In the genomic region with DNA sequence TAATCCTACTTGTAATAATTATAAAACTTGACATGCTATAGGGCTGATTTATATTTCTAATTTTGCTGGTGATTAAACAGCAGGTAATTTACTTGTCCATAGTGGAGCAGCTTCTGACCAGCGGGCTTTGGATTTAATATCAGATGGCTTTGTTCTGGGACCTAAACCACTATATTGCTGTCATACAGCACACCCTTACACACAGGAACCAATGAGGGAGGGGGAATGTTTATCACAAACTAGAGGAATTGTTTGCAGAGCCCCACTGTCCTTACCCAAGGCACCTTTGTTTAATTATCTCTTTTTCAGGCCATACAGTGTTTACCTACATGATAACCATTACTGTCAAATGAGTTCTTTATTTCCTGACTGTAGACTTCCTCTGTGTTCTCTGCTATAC, we compare ENCODE assay signal across 22 mouse cellular contexts.
DNase-seq lines count a peak whose midpoint lies in the region; ATAC-seq lines count a peak whose summit lies in the region.
"Had no signal": no experiment of that assay in that cellular context is flagged by ENCODE, and none has a peak within 500 bp of the region (broad histone marks: within the 10 kb centered on the region; RNA-seq: fewer than 3 reads in every experiment).

No protein-coding gene starts in this region.

- no peak overlapping the region for H3K27ac ChIP-seq in midbrain, embryonic 11.5 days (ENCODE audit: low read depth, low read length)
- H3K27ac ChIP-seq in midbrain, embryonic 13.5 days = no peak overlapping the region
- H3K27ac ChIP-seq in neural tube, embryonic 14.5 days (ENCODE audit: low read depth, low read length) = no peak overlapping the region
- peak overlapping the region; percentile 3 for H3K27ac ChIP-seq in neural tube, embryonic 15.5 days (replicated peaks)
- no peak overlapping the region for H3K27ac ChIP-seq in heart, embryonic 10.5 days
- H3K27ac ChIP-seq: embryonic facial prominence, embryonic 13.5 days; embryonic facial prominence, embryonic 15.5 days; forebrain, embryonic 10.5 days; forebrain, embryonic 13.5 days; forebrain, embryonic 15.5 days had no signal

- DNase-seq in midbrain, embryonic 11.5 days (ENCODE audit: low spot score, missing footprints) = peak; percentile 45
- DNase-seq in heart, embryonic 10.5 days (ENCODE audit: low spot score) = no peak
- DNase-seq: adrenal gland, adult 2 months; adrenal gland, postnatal 10 days; adrenal gland, postnatal 25 days; cerebellum, adult 11 months; cerebellum, adult 18-20 months; cerebellum, adult 8-10 months; cerebellum, adult 9-11 months; cerebellum, postnatal 14 days; cerebellum, postnatal 36 days; embryo, embryonic 11 days; forebrain, postnatal 0 days had no signal

- H3K36me3 ChIP-seq in midbrain, embryonic 11.5 days (ENCODE audit: control insufficient read depth, insufficient read depth, low read length) = no peaks in the 10 kb centered on the region
- H3K36me3 ChIP-seq in midbrain, embryonic 13.5 days = no peaks in the 10 kb centered on the region
- no peaks in the 10 kb centered on the region for H3K36me3 ChIP-seq in neural tube, embryonic 14.5 days (ENCODE audit: control insufficient read depth, insufficient read depth, low read length)
- no peaks in the 10 kb centered on the region for H3K36me3 ChIP-seq in neural tube, embryonic 15.5 days
- H3K36me3 ChIP-seq in heart, embryonic 10.5 days = no peaks in the 10 kb centered on the region
- H3K36me3 ChIP-seq: embryonic facial prominence, embryonic 13.5 days; embryonic facial prominence, embryonic 15.5 days; forebrain, embryonic 10.5 days; forebrain, embryonic 15.5 days had no signal

- ATAC-seq in midbrain, embryonic 11.5 days (ENCODE audit: low FRiP score) = no peak
- no peak for ATAC-seq in midbrain, embryonic 13.5 days
- peak; percentile 62; the same call in 1 of the 2 replicates for ATAC-seq in neural tube, embryonic 14.5 days (ENCODE audit: low read depth)
- ATAC-seq in neural tube, embryonic 15.5 days (ENCODE audit: low FRiP score) = peak; percentile 52
- ATAC-seq: forebrain, embryonic 13.5 days; forebrain, embryonic 15.5 days; forebrain, postnatal 0 days had no signal

- no peaks in the 10 kb centered on the region; the same call in 1 of the 2 replicates for H3K4me1 ChIP-seq in midbrain, embryonic 11.5 days (ENCODE audit: control insufficient read depth, insufficient read depth, low read length)
- H3K4me1 ChIP-seq in midbrain, embryonic 13.5 days (replicated peaks) = peaks cover 7% of the 10 kb centered on the region; the same call in 1 of the 2 replicates
- peaks cover 4% of the 10 kb centered on the region for H3K4me1 ChIP-seq in neural tube, embryonic 14.5 days (ENCODE audit: control insufficient read depth, insufficient read depth, low read length)
- H3K4me1 ChIP-seq in neural tube, embryonic 15.5 days = peaks cover 8% of the 10 kb centered on the region
- peaks cover 4% of the 10 kb centered on the region; the same call in 1 of the 2 replicates for H3K4me1 ChIP-seq in heart, embryonic 10.5 days
- H3K4me1 ChIP-seq: embryonic facial prominence, embryonic 13.5 days; embryonic facial prominence, embryonic 15.5 days; forebrain, embryonic 13.5 days had no signal

- no peak overlapping the region for H3K4me2 ChIP-seq in midbrain, embryonic 11.5 days
- no peak overlapping the region for H3K4me2 ChIP-seq in midbrain, embryonic 13.5 days (replicated peaks)
- H3K4me2 ChIP-seq in neural tube, embryonic 14.5 days (ENCODE audit: low read depth, low read length) = no peak overlapping the region
- no peak overlapping the region for H3K4me2 ChIP-seq in neural tube, embryonic 15.5 days
- H3K4me2 ChIP-seq: embryonic facial prominence, embryonic 13.5 days; embryonic facial prominence, embryonic 15.5 days; forebrain, embryonic 13.5 days; forebrain, embryonic 15.5 days had no signal

- WGBS in midbrain, embryonic 11.5 days = 86% methylated on average over 1 of the region's 1 CpGs
- 86% methylated on average over 1 of the region's 1 CpGs for WGBS in midbrain, embryonic 13.5 days
- 55% methylated on average over 1 of the region's 1 CpGs for WGBS in neural tube, embryonic 14.5 days
- WGBS in neural tube, embryonic 15.5 days = 48% methylated on average over 1 of the region's 1 CpGs
- 79% methylated on average over 1 of the region's 1 CpGs for WGBS in heart, embryonic 10.5 days

- no peaks in the 10 kb centered on the region for H3K9me3 ChIP-seq in midbrain, embryonic 11.5 days (ENCODE audit: control insufficient read depth, low read length)
- H3K9me3 ChIP-seq in midbrain, embryonic 13.5 days = no peaks in the 10 kb centered on the region
- no peaks in the 10 kb centered on the region for H3K9me3 ChIP-seq in neural tube, embryonic 14.5 days (ENCODE audit: control insufficient read depth, low read length)
- no peaks in the 10 kb centered on the region for H3K9me3 ChIP-seq in neural tube, embryonic 15.5 days (replicated peaks)
- H3K9me3 ChIP-seq in heart, embryonic 10.5 days = no peaks in the 10 kb centered on the region
- H3K9me3 ChIP-seq: embryonic facial prominence, embryonic 13.5 days; embryonic facial prominence, embryonic 15.5 days; forebrain, embryonic 10.5 days; forebrain, embryonic 13.5 days; forebrain, embryonic 15.5 days had no signal

- H3K4me3 ChIP-seq in midbrain, embryonic 11.5 days (ENCODE audit: low read depth, low read length) = no peak overlapping the region
- H3K4me3 ChIP-seq in midbrain, embryonic 13.5 days (replicated peaks) = no peak overlapping the region
- H3K4me3 ChIP-seq in neural tube, embryonic 14.5 days (ENCODE audit: low read depth, low read length) = no peak overlapping the region
- H3K4me3 ChIP-seq in neural tube, embryonic 15.5 days (replicated peaks) = no peak overlapping the region
- H3K4me3 ChIP-seq in heart, embryonic 10.5 days = no peak overlapping the region
- H3K4me3 ChIP-seq: embryonic facial prominence, embryonic 13.5 days; embryonic facial prominence, embryonic 15.5 days; erythroblast, embryonic 14.5 days; forebrain, embryonic 10.5 days; forebrain, embryonic 13.5 days; forebrain, embryonic 15.5 days had no signal

- H3K9ac ChIP-seq in midbrain, embryonic 11.5 days (ENCODE audit: low read length) = no peak overlapping the region
- no peak overlapping the region for H3K9ac ChIP-seq in midbrain, embryonic 13.5 days (replicated peaks)
- H3K9ac ChIP-seq in neural tube, embryonic 14.5 days (replicated peaks; ENCODE audit: low read depth, low read length) = no peak overlapping the region
- no peak overlapping the region for H3K9ac ChIP-seq in neural tube, embryonic 15.5 days (replicated peaks)
- H3K9ac ChIP-seq: embryonic facial prominence, embryonic 13.5 days; embryonic facial prominence, embryonic 15.5 days; forebrain, embryonic 13.5 days; forebrain, embryonic 15.5 days; forebrain, postnatal 0 days had no signal

- H3K27me3 ChIP-seq in midbrain, embryonic 11.5 days (ENCODE audit: control insufficient read depth, insufficient read depth, low read length) = 0 out of 2 replicates have a peak, but pooled peaks cover 3% of the 10 kb centered on the region
- peaks cover 8% of the 10 kb centered on the region for H3K27me3 ChIP-seq in midbrain, embryonic 13.5 days
- no peaks in the 10 kb centered on the region for H3K27me3 ChIP-seq in neural tube, embryonic 14.5 days (ENCODE audit: control insufficient read depth, insufficient read depth, low read length)
- H3K27me3 ChIP-seq in neural tube, embryonic 15.5 days (replicated peaks) = no peaks in the 10 kb centered on the region
- no peaks in the 10 kb centered on the region for H3K27me3 ChIP-seq in heart, embryonic 10.5 days (ENCODE audit: insufficient read depth, poor library complexity, severe bottlenecking)
- H3K27me3 ChIP-seq: embryonic facial prominence, embryonic 13.5 days; embryonic facial prominence, embryonic 15.5 days; forebrain, embryonic 15.5 days had no signal

Comparison
In these comparisons a context has a peak if more than half of its experiments do, and no peak if none do; other contexts are left out.
1. ATAC-seq: peak in neural tube, embryonic 14.5 days (single experiment) and neural tube, embryonic 15.5 days (single experiment); none in midbrain, embryonic 11.5 days (single experiment) and midbrain, embryonic 13.5 days (single experiment).